Mouse (Mus musculus): ENCODE measurements around the gene Tuba1b. TPM values are rescaled to one million over a fixed set of nuclear protein-coding genes. Genes with fewer than 3 reads are reported as not detected.

Tuba1b gene
- polyA plus RNA-seq, 1 experiment from 2014 or later: 1,790 TPM

- H3K36me3 ChIP-seq (replicated peaks): peaks cover 39% of the 10 kb centered on the region
- no peak overlapping the region for H3K27ac ChIP-seq
- H3K27me3 ChIP-seq: no peaks in the 10 kb centered on the region
- no peak for ATAC-seq (ENCODE audit: low FRiP score)
- H3K9me3 ChIP-seq: no peaks in the 10 kb centered on the region
- peak overlapping the region; percentile 84 for H3K9ac ChIP-seq
- H3K4me1 ChIP-seq: peaks cover 27% of the 10 kb centered on the region
- H3K4me3 ChIP-seq (replicated peaks): peak overlapping the region; percentile 86
- H3K4me2 ChIP-seq: peak overlapping the region; percentile 88
- WGBS: 93% methylated on average over 4 of the region's 4 CpGs
Observed at GRCm38 (mm10) chr15:98916016-98916415, 18.3 kb downstream of the Tuba1b start.

GRCm38 (mm10) chr15:98914903-98915302 lies 19.5 kb downstream of the Tuba1b start:
- Histone ChIP-seq H3K4me3 (replicated peaks) (no peak overlapping the region), H3K4me1 (peaks cover 27% of the 10 kb centered on the region), H3K9ac (no peak overlapping the region), H3K27me3 (no peaks in the 10 kb centered on the region), H3K9me3 (no peaks in the 10 kb centered on the region), H3K4me2 (no peak overlapping the region), H3K36me3 (replicated peaks) (peaks cover 50% of the 10 kb centered on the region), H3K27ac (no peak overlapping the region)
- WGBS: 92% methylated on average over 6 of the region's 6 CpGs
- no peak for ATAC-seq (ENCODE audit: low FRiP score)

GRCm38 (mm10) chr15:98904692-98905091 lies 29.7 kb downstream of the Tuba1b start:
- peaks cover 11% of the 10 kb centered on the region; the same call in 1 of the 2 replicates for H3K27me3 ChIP-seq
- no peaks in the 10 kb centered on the region for H3K4me1 ChIP-seq
- ATAC-seq (ENCODE audit: low FRiP score): peak; percentile 58; the same call in 1 of the 2 replicates
- no peaks in the 10 kb centered on the region for H3K9me3 ChIP-seq
- H3K27ac ChIP-seq: no peak overlapping the region
- no peak overlapping the region for H3K4me2 ChIP-seq
- H3K9ac ChIP-seq: no peak overlapping the region
- 26% methylated on average over 10 of the region's 10 CpGs for WGBS
- H3K4me3 ChIP-seq (replicated peaks): no peak overlapping the region
- H3K36me3 ChIP-seq (replicated peaks): peaks cover 66% of the 10 kb centered on the region

GRCm38 (mm10) chr15:98902600-98902999 lies 31.8 kb downstream of the Tuba1b start:
- Histone ChIP-seq H3K4me2 (no peak overlapping the region), H3K4me1 (peaks cover 12% of the 10 kb centered on the region), H3K4me3 (replicated peaks) (no peak overlapping the region), H3K9me3 (no peaks in the 10 kb centered on the region), H3K9ac (no peak overlapping the region), H3K27ac (no peak overlapping the region), H3K36me3 (replicated peaks) (peaks cover 45% of the 10 kb centered on the region), H3K27me3 (peaks cover 32% of the 10 kb centered on the region)
- no peak for ATAC-seq (ENCODE audit: low FRiP score)
- 89% methylated on average over 2 of the region's 2 CpGs for WGBS

GRCm38 (mm10) chr15:98901530-98901929 lies 32.8 kb downstream of the Tuba1b start:
- H3K9me3 ChIP-seq: no peaks in the 10 kb centered on the region
- H3K36me3 ChIP-seq (replicated peaks): peaks cover 36% of the 10 kb centered on the region
- no peak overlapping the region for H3K4me2 ChIP-seq
- 56% methylated on average over 1 of the region's 1 CpGs for WGBS
- H3K27me3 ChIP-seq: peaks cover 42% of the 10 kb centered on the region
- ATAC-seq (ENCODE audit: low FRiP score): no peak
- peaks cover 15% of the 10 kb centered on the region for H3K4me1 ChIP-seq
- H3K4me3 ChIP-seq (replicated peaks): no peak overlapping the region
- H3K9ac ChIP-seq: no peak overlapping the region
- no peak overlapping the region for H3K27ac ChIP-seq

- WGBS: 1% methylated on average over 41 of the region's 41 CpGs
- Histone ChIP-seq H3K27ac (no peak within 1 kb of the TSS), H3K4me1 (peaks cover 44% of the 10 kb centered on the region), H3K9ac (0 out of 2 replicates have a peak within 1 kb of the TSS, but pooled peaks have one; percentile 9), H3K36me3 (replicated peaks) (peaks cover 3% of the 10 kb centered on the region; the same call in 1 of the 2 replicates), H3K9me3 (no peaks in the 10 kb centered on the region), H3K4me3 (replicated peaks) (peak within 1 kb of the TSS; percentile 24), H3K4me2 (peak within 1 kb of the TSS; percentile 45), H3K27me3 (peaks cover 76% of the 10 kb centered on the region)
- ATAC-seq (ENCODE audit: low FRiP score): peak; percentile 34
Observed at GRCm38 (mm10) chr15:98897928-98898800, 36.2 kb downstream of the Tuba1b start, which contains the start of gene Dhh. Gene Dhh, minus strand, starts transcription at chr15:98898540.

- Histone ChIP-seq H3K4me3 (replicated peaks) (peak overlapping the region; percentile 24), H3K36me3 (replicated peaks) (no peaks in the 10 kb centered on the region), H3K4me2 (peak overlapping the region; percentile 45), H3K4me1 (peaks cover 44% of the 10 kb centered on the region), H3K27me3 (peaks cover 83% of the 10 kb centered on the region), H3K9me3 (no peaks in the 10 kb centered on the region), H3K27ac (no peak overlapping the region), H3K9ac (no peak overlapping the region)
- WGBS: 2% methylated on average over 10 of the region's 10 CpGs
- ATAC-seq (ENCODE audit: low FRiP score): no peak
Observed at GRCm38 (mm10) chr15:98897495-98897894, 36.9 kb downstream of the Tuba1b start.

GRCm38 (mm10) chr15:98895635-98896589 lies 38.5 kb downstream of the Tuba1b start:
- H3K4me1 ChIP-seq: peaks cover 47% of the 10 kb centered on the region
- H3K4me3 ChIP-seq (replicated peaks): peak overlapping the region; percentile 47
- H3K4me2 ChIP-seq: peak overlapping the region; percentile 56
- no peaks in the 10 kb centered on the region for H3K9me3 ChIP-seq
- ATAC-seq (ENCODE audit: low FRiP score): 0 out of 2 replicates have a peak, but pooled peaks have one; percentile 13
- WGBS: 1% methylated on average over 41 of the region's 41 CpGs
- H3K27ac ChIP-seq: 0 out of 2 replicates have a peak overlapping the region, but pooled peaks have one; percentile 19
- peak overlapping the region; percentile 46 for H3K9ac ChIP-seq
- peaks cover 97% of the 10 kb centered on the region for H3K27me3 ChIP-seq
- no peaks in the 10 kb centered on the region for H3K36me3 ChIP-seq (replicated peaks)

- H3K4me2 ChIP-seq: peak overlapping the region; percentile 91
- H3K4me3 ChIP-seq (replicated peaks): peak overlapping the region; percentile 47
- peaks cover 47% of the 10 kb centered on the region for H3K4me1 ChIP-seq
- 0 out of 2 replicates have a peak overlapping the region, but pooled peaks have one; percentile 19 for H3K27ac ChIP-seq
- H3K36me3 ChIP-seq (replicated peaks): no peaks in the 10 kb centered on the region
- H3K9me3 ChIP-seq: no peaks in the 10 kb centered on the region
- H3K27me3 ChIP-seq: peaks cover 89% of the 10 kb centered on the region
- WGBS: 2% methylated on average over 38 of the region's 38 CpGs
- peak overlapping the region; percentile 46 for H3K9ac ChIP-seq
- ATAC-seq (ENCODE audit: low FRiP score): peak; percentile 34; the same call in 1 of the 2 replicates
Observed at GRCm38 (mm10) chr15:98894746-98895634, 39.4 kb downstream of the Tuba1b start.

GRCm38 (mm10) chr15:98893940-98894745 lies 40.2 kb downstream of the Tuba1b start, which contains the start of gene Rhebl1:
Gene Rhebl1, minus strand, starts transcription at chr15:98894540.
- peaks cover 81% of the 10 kb centered on the region for H3K27me3 ChIP-seq
- WGBS: under 1% methylated on average over 77 of the region's 77 CpGs

More at GRCm38 (mm10) chr15:98893940-98894745, 40.2 kb downstream of the Tuba1b start, which contains the start of gene Rhebl1:
- Histone ChIP-seq H3K36me3 (replicated peaks) (no peaks in the 10 kb centered on the region), H3K4me2 (peak within 1 kb of the TSS; percentile 91), H3K4me3 (replicated peaks) (peak within 1 kb of the TSS; percentile 47), H3K9ac (peak within 1 kb of the TSS; percentile 56), H3K27ac (no peak within 1 kb of the TSS), H3K9me3 (no peaks in the 10 kb centered on the region), H3K4me1 (peaks cover 47% of the 10 kb centered on the region)
- no peak for ATAC-seq (ENCODE audit: low FRiP score)
